Mouse (Mus musculus): ENCODE data around the gene Kcnh6. TPM values are rescaled to one million over a fixed set of nuclear protein-coding genes. Genes with fewer than 3 reads are reported as not detected.
"Not testable (repeated sequence)": the region's sequence is repeated elsewhere in the genome, so short reads cannot be mapped to it uniquely, and the experiment has no call there.

Kcnh6 gene
- polyA plus RNA-seq, 1 experiment, result not detected

- peak; percentile 76 for TF ChIP-seq MAX (IDR thresholded peaks at IDR 0.05; ENCODE audit: low read depth)
- TF ChIP-seq TCF3 (IDR thresholded peaks at IDR 0.05; ENCODE audit: insufficient read length, low read depth), result no peak
- TF ChIP-seq USF1 (IDR thresholded peaks at IDR 0.05; ENCODE audit: low read depth), result no peak
- no peak for TF ChIP-seq REST (IDR thresholded peaks at IDR 0.05; ENCODE audit: insufficient read depth, insufficient read length)
- TF ChIP-seq POLR2A (IDR thresholded peaks at IDR 0.05; ENCODE audit: insufficient read length, low read depth), result peak; percentile 77
- peak in 1 of 3 experiments; percentile 20 for TF ChIP-seq MYOD1 (IDR thresholded peaks at IDR 0.05; ENCODE audit: control insufficient read depth in 1 of 3, insufficient read length in 2 of 3, low read depth in 2 of 3)
- peak; percentile 50 for TF ChIP-seq SRF (IDR thresholded peaks at IDR 0.05; ENCODE audit: control insufficient read depth, insufficient read length, low read depth)
- TF ChIP-seq POLR2AphosphoS2 (IDR thresholded peaks at IDR 0.05; ENCODE audit: insufficient read length, low read depth), result peak; percentile 64
- no peak for TF ChIP-seq E2F4 (IDR thresholded peaks at IDR 0.05; ENCODE audit: insufficient read depth)
- TF ChIP-seq MYOG (IDR thresholded peaks at IDR 0.05; ENCODE audit: control insufficient read depth in 1 of 3, insufficient read depth in 1 of 3, insufficient read length in 2 of 3, low read depth in 2 of 3), result peak in 1 of 3 experiments; percentile 59
- peak; percentile 96 for TF ChIP-seq CEBPB (IDR thresholded peaks at IDR 0.05; ENCODE audit: insufficient read depth, poor library complexity, severe bottlenecking)
- H3ac ChIP-seq (ENCODE audit: control insufficient read depth, insufficient read length), result peak within 1 kb of the TSS; percentile 70
- H3K4me3 ChIP-seq, result peak within 1 kb of the TSS; percentile 97
- peaks cover 11% of the 10 kb centered on the region for H3K79me2 ChIP-seq (ENCODE audit: control insufficient read depth, insufficient read depth)
- no peaks in the 10 kb centered on the region for H3K27me3 ChIP-seq (ENCODE audit: control insufficient read depth, insufficient read depth, insufficient read length)
- H3K4me2 ChIP-seq (ENCODE audit: low read depth), result peak within 1 kb of the TSS; percentile 98
- peaks cover 5% of the 10 kb centered on the region for H3K36me3 ChIP-seq (ENCODE audit: control insufficient read depth, insufficient read depth)
These were observed 58.1 kb downstream of the Kcnh6 start, which contains the start of gene Taco1 for GRCm38 (mm10) chr11:106065923-106066571. Gene Taco1 (plus strand): TSS chr11:106066061.

GRCm38 (mm10) chr11:106066616-106067015, 58.7 kb downstream of the Kcnh6 start:
- H3K4me3 ChIP-seq, result peak overlapping the region; percentile 97
- H3K36me3 ChIP-seq (ENCODE audit: control insufficient read depth, insufficient read depth); H3K27me3 ChIP-seq (ENCODE audit: control insufficient read depth, insufficient read depth, insufficient read length): not testable (repeated sequence)
- H3ac ChIP-seq (ENCODE audit: control insufficient read depth, insufficient read length), result peak overlapping the region; percentile 70
- H3K79me2 ChIP-seq (ENCODE audit: control insufficient read depth, insufficient read depth), result peaks cover 11% of the 10 kb centered on the region
- H3K4me2 ChIP-seq (ENCODE audit: low read depth), result peak overlapping the region; percentile 97

DNA sequence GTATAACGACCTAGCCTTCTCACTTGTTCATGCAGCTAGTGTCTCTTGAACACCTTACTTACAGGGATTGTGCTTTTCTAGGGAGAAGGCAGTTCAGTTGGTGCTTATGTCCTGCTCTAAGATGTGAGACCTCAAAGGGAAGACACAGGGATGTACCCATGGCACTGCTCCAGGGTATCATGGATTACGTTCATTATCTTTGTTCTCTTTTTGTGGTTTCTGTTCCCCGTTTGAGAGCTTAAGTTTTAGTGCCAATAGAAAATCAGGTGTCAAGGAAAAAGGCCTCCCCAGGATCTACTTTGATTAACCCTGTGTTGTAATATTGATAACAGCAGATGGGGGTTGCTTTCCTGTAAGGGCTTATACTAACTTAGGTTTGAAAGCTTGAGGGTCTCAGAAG, 65.8 kb downstream of the Kcnh6 start:
- Histone ChIP-seq H3K4me3 (no peak overlapping the region), H3K27me3 (ENCODE audit: control insufficient read depth, insufficient read depth, insufficient read length) (no peaks in the 10 kb centered on the region), H3K36me3 (ENCODE audit: control insufficient read depth, insufficient read depth) (peaks cover 12% of the 10 kb centered on the region), H3K79me2 (ENCODE audit: control insufficient read depth, insufficient read depth) (peaks cover under 1% of the 10 kb centered on the region), H3K4me2 (ENCODE audit: low read depth) (no peak overlapping the region), H3ac (ENCODE audit: control insufficient read depth, insufficient read length) (no peak overlapping the region)
- no peak for TF ChIP-seq REST (IDR thresholded peaks at IDR 0.05; ENCODE audit: insufficient read depth, insufficient read length)
- no peak for TF ChIP-seq CEBPB (IDR thresholded peaks at IDR 0.05; ENCODE audit: insufficient read depth, poor library complexity, severe bottlenecking)

GRCm38 (mm10) chr11:106076321-106076720, 68.4 kb downstream of the Kcnh6 start:
- Histone ChIP-seq H3K79me2 (ENCODE audit: control insufficient read depth, insufficient read depth) (no peaks in the 10 kb centered on the region), H3K36me3 (ENCODE audit: control insufficient read depth, insufficient read depth) (peaks cover 6% of the 10 kb centered on the region), H3K4me2 (ENCODE audit: low read depth) (no peak overlapping the region), H3ac (ENCODE audit: control insufficient read depth, insufficient read length) (no peak overlapping the region), H3K27me3 (ENCODE audit: control insufficient read depth, insufficient read depth, insufficient read length) (no peaks in the 10 kb centered on the region), H3K4me3 (no peak overlapping the region)
- TF ChIP-seq MAX (IDR thresholded peaks at IDR 0.05; ENCODE audit: low read depth), result no peak
- TF ChIP-seq SRF (IDR thresholded peaks at IDR 0.05; ENCODE audit: control insufficient read depth, insufficient read length, low read depth), result peak; percentile 99

Other genes with a start within 250 kb of the Kcnh6 start
- gene Cyb561, start 54.8 kb upstream of the Kcnh6 start, polyA plus RNA-seq (2012; fragmentation: generic; extraction: Trizol), result 1.5 TPM
- gene Ace, start 40.2 kb upstream of the Kcnh6 start, polyA plus RNA-seq (2012; fragmentation: generic; extraction: Trizol), result 1.3 TPM
- not detected for gene Ace3, start 13.4 kb upstream of the Kcnh6 start, polyA plus RNA-seq (2012; fragmentation: generic; extraction: Trizol)
- 36.1 TPM for gene Dcaf7, start 28.7 kb downstream of the Kcnh6 start, polyA plus RNA-seq (2012; fragmentation: generic; extraction: Trizol)
- gene Taco1, start 57.9 kb downstream of the Kcnh6 start, polyA plus RNA-seq (2012; fragmentation: generic; extraction: Trizol), result 21.2 TPM
- 21.9 TPM for gene Map3k3, start 76.5 kb downstream of the Kcnh6 start, polyA plus RNA-seq (2012; fragmentation: generic; extraction: Trizol)
- gene Gm10840, start 152.7 kb downstream of the Kcnh6 start, polyA plus RNA-seq (2012; fragmentation: generic; extraction: Trizol), result not detected
- gene Limd2, start 152.7 kb downstream of the Kcnh6 start, polyA plus RNA-seq (2012; fragmentation: generic; extraction: Trizol), result 36.4 TPM
- gene Strada, start 194.0 kb downstream of the Kcnh6 start, polyA plus RNA-seq (2012; fragmentation: generic; extraction: Trizol), result 25.9 TPM
- gene Ccdc47, start 208.2 kb downstream of the Kcnh6 start, polyA plus RNA-seq (2012; fragmentation: generic; extraction: Trizol), result 31.6 TPM
- gene Ddx42, start 208.8 kb downstream of the Kcnh6 start, polyA plus RNA-seq (2012; fragmentation: generic; extraction: Trizol), result 22.0 TPM
- gene Ftsj3, start 248.0 kb downstream of the Kcnh6 start, polyA plus RNA-seq (2012; fragmentation: generic; extraction: Trizol), result 36.1 TPM
- gene Psmc5, start 248.0 kb downstream of the Kcnh6 start, polyA plus RNA-seq (2012; fragmentation: generic; extraction: Trizol), result 305 TPM

Measured in myocyte (in vitro differentiated cells).